Mouse (Mus musculus) small intestine, adult 2 months (tissue): ENCODE data around the gene Tbc1d13.

Source experiments
- CTCF ChIP-seq: fragments of 200-500 bp; IDR thresholded peaks from 2 replicates; pipeline ENCODE4 v1.5.1; 2012; ENCODE audit warnings: low read depth, mild to moderate bottlenecking, control low read depth, inconsistent platforms, low read length, moderate library complexity, mixed read lengths; ENCODE audit not compliant: insufficient replicate concordance, insufficient read length; ENCODE audit errors: extremely low read depth
- POLR2A ChIP-seq: fragments of 200-500 bp; IDR thresholded peaks from 2 replicates; pipeline ENCODE4 v1.6.1; 2012; ENCODE audit warnings: low read depth, mild to moderate bottlenecking, control low read depth, inconsistent platforms, low read length, moderate library complexity

GRCm38 (mm10) chr2:30119641-30120051, 13.9 kb upstream of the Tbc1d13 start:
- TF ChIP-seq CTCF (no peak), POLR2A (no peak)
